Mouse (Mus musculus): Measurements from ENCODE around the gene Ttf2. TPM values are rescaled to one million over a fixed set of nuclear protein-coding genes. Genes with fewer than 3 reads are reported as not detected.

Ttf2 gene
- polyA plus RNA-seq, 1 experiment, result 3.3 TPM

DNA sequence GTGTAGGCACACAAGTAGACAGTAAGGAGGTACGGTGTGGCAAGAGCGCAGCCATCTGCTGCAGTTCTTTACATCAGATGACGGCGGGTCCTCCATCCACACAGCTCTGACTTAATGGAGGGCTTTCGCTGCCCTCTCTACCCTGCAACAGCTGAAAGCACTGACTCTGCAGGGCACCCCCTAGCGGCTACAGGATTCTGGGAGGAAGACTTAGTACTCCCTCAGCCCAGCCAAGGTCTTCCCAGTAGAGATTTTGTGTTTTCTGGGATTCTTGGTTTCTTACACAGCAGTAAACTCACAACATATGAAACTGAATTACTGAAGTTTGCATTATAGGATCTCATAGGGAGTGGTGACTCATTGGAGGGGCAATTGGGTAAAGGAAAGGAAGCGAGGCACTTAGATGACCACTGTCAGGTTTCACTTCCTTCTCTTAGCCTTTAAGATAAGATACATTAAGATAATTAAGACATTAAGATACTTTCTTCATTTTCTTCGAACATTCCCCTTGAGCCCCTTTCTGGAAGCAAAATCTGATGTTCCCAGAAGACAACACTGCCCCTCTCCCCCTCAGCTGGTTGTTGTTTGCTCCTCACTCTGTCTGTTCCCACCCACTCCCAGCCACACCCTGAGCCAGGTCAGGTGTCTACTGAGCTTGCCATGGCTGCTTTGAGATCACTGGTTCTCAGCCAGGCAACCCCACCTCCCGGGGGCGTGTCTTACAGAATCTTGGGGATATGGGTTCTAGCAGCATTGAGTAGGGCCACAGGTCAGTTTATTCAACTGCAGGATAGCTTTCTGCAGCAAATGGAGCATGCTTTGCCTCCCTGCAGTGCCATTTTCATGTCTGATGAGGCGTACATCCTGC is 37.2 kb downstream of the Ttf2 start:
- WGBS, result 79% methylated on average over 11 of the region's 11 CpGs
- peak in 1 of 2 experiments; percentile 17 for DNase-seq (ENCODE audit: low read depth in 1 of 2, low spot score in 2 of 2)
- H3K4me1 ChIP-seq (ENCODE audit: control insufficient read depth, insufficient read depth, insufficient read length), result peaks cover 6% of the 10 kb centered on the region; the same call in 1 of the 2 replicates
- no peaks in the 10 kb centered on the region for H3K27me3 ChIP-seq (ENCODE audit: control insufficient read depth, insufficient read depth, low read length)
- TF ChIP-seq CTCF (IDR thresholded peaks at IDR 0.05; ENCODE audit: extremely low read depth, insufficient read depth, insufficient read length, insufficient replicate concordance) (no peak), POLR2A (IDR thresholded peaks at IDR 0.05; ENCODE audit: low read depth, low read length) (no peak)
- no peaks in the 10 kb centered on the region for H3K36me3 ChIP-seq (ENCODE audit: control insufficient read depth, insufficient read depth, low read length)
- H3K27ac ChIP-seq (ENCODE audit: insufficient read depth, low read length), result no peak overlapping the region
- no peak overlapping the region for H3K4me3 ChIP-seq (ENCODE audit: extremely low read depth, insufficient read depth, insufficient read length)

DNA sequence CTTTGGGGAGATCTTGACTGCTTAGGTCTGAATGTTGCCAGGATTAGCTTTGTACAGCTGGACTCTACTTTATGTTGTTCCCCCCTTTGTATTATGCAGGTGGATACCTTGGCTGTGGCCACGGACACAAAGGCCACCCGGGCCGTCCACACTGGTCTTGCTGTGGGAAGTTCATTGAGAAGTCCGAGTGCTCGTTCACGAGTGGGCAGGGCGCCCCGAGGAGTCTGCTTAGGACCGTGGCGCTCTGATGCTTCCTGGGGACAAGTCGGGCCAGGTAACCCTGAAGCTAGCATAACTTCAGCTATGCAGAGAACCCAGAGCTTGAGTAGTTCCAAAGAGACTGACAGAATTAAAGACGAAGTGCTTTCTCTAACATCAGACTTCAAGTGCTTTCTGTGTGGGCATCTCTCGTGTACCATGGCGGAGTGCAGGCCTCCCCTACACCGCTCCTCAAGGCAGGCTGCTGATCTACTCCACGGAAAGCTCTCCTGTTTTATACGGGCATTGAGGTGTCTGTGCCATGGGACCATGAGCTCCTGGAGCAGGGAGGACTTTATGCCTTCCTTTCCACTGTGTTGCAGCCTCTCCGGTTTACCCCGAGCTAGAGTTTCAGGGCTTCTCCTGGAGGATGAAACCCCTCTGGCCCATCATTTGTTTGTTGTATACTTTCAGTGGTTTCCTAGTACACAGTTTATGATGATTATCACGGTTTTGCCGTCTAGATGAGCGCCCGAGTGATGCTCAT is 38.0 kb downstream of the Ttf2 start:
- DNase-seq (ENCODE audit: low read depth in 1 of 2, low spot score in 2 of 2), result no peak
- Histone ChIP-seq H3K27ac (ENCODE audit: insufficient read depth, low read length) (no peak overlapping the region), H3K27me3 (ENCODE audit: control insufficient read depth, insufficient read depth, low read length) (no peaks in the 10 kb centered on the region), H3K4me1 (ENCODE audit: control insufficient read depth, insufficient read depth, insufficient read length) (peaks cover 6% of the 10 kb centered on the region; the same call in 1 of the 2 replicates), H3K36me3 (ENCODE audit: control insufficient read depth, insufficient read depth, low read length) (no peaks in the 10 kb centered on the region), H3K4me3 (ENCODE audit: extremely low read depth, insufficient read depth, insufficient read length) (no peak overlapping the region)
- TF ChIP-seq CTCF (IDR thresholded peaks at IDR 0.05; ENCODE audit: extremely low read depth, insufficient read depth, insufficient read length, insufficient replicate concordance), result no peak
- TF ChIP-seq POLR2A (IDR thresholded peaks at IDR 0.05; ENCODE audit: low read depth, low read length), result no peak
- 94% methylated on average over 23 of the region's 23 CpGs for WGBS

GRCm38 (mm10) chr3:100925176-100925575 is 44.3 kb downstream of the Ttf2 start:
- Histone ChIP-seq H3K36me3 (ENCODE audit: control insufficient read depth, insufficient read depth, low read length) (no peaks in the 10 kb centered on the region), H3K27me3 (ENCODE audit: control insufficient read depth, insufficient read depth, low read length) (no peaks in the 10 kb centered on the region), H3K27ac (ENCODE audit: insufficient read depth, low read length) (no peak overlapping the region), H3K4me3 (ENCODE audit: extremely low read depth, insufficient read depth, insufficient read length) (no peak overlapping the region), H3K4me1 (ENCODE audit: control insufficient read depth, insufficient read depth, insufficient read length) (peaks cover 4% of the 10 kb centered on the region; the same call in 1 of the 2 replicates)
- TF ChIP-seq CTCF (IDR thresholded peaks at IDR 0.05; ENCODE audit: extremely low read depth, insufficient read depth, insufficient read length, insufficient replicate concordance), result no peak
- no peak for TF ChIP-seq POLR2A (IDR thresholded peaks at IDR 0.05; ENCODE audit: low read depth, low read length)
- DNase-seq (ENCODE audit: low read depth in 1 of 2, low spot score in 2 of 2), result no peak
- WGBS, result 89% methylated on average over 16 of the region's 16 CpGs

DNA sequence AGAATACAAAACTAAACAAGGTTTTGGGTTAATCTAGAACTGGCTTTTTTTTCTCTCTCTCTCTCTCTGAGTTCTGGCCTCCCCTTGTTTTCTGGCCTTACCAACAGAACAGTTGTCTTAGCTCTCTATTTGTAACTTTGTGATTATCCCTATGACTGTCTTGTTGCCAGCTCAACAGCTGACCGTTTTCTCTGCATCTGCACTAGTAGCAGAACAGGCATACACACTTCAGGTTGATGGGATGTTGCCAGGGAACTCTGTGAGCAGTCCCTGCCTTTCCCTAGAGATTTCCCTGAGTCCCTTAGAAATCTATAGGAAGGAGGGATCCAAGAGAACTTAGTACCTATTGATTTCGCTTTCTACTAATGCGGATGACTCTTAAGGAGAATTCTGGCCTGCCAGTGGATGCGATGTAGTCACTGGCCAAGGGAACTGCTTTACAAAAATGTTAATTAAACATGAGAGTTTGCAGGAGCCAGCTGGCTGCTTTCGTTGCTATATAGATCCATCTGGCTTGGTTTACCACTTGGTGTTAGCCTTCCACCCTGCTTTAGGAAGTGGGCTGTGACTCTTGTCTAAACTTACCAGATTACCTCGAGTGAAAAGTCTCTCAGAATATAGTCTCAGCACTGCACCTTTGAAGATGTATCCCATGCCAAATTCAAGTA is 45.3 kb downstream of the Ttf2 start:
- Histone ChIP-seq H3K27me3 (ENCODE audit: control insufficient read depth, insufficient read depth, low read length) (no peaks in the 10 kb centered on the region), H3K4me1 (ENCODE audit: control insufficient read depth, insufficient read depth, insufficient read length) (peaks cover 4% of the 10 kb centered on the region; the same call in 1 of the 2 replicates), H3K27ac (ENCODE audit: insufficient read depth, low read length) (no peak overlapping the region), H3K36me3 (ENCODE audit: control insufficient read depth, insufficient read depth, low read length) (no peaks in the 10 kb centered on the region), H3K4me3 (ENCODE audit: extremely low read depth, insufficient read depth, insufficient read length) (no peak overlapping the region)
- no peak for DNase-seq (ENCODE audit: low read depth in 1 of 2, low spot score in 2 of 2)
- no peak for TF ChIP-seq POLR2A (IDR thresholded peaks at IDR 0.05; ENCODE audit: low read depth, low read length)
- no peak for TF ChIP-seq CTCF (IDR thresholded peaks at IDR 0.05; ENCODE audit: extremely low read depth, insufficient read depth, insufficient read length, insufficient replicate concordance)
- WGBS, result 72% methylated on average over 6 of the region's 6 CpGs

GRCm38 (mm10) chr3:100922506-100923375 is 46.7 kb downstream of the Ttf2 start:
- Histone ChIP-seq H3K27me3 (ENCODE audit: control insufficient read depth, insufficient read depth, low read length) (no peaks in the 10 kb centered on the region), H3K4me3 (ENCODE audit: extremely low read depth, insufficient read depth, insufficient read length) (peak overlapping the region; percentile 60), H3K4me1 (ENCODE audit: control insufficient read depth, insufficient read depth, insufficient read length) (peaks cover 4% of the 10 kb centered on the region; the same call in 1 of the 2 replicates), H3K36me3 (ENCODE audit: control insufficient read depth, insufficient read depth, low read length) (no peaks in the 10 kb centered on the region), H3K27ac (ENCODE audit: insufficient read depth, low read length) (no peak overlapping the region)
- WGBS, result 33% methylated on average over 28 of the region's 28 CpGs
- no peak for DNase-seq (ENCODE audit: low read depth in 1 of 2, low spot score in 2 of 2)
- TF ChIP-seq POLR2A (IDR thresholded peaks at IDR 0.05; ENCODE audit: low read depth, low read length) (no peak), CTCF (IDR thresholded peaks at IDR 0.05; ENCODE audit: extremely low read depth, insufficient read depth, insufficient read length, insufficient replicate concordance) (no peak)
